In genomic region chr15:101236878-101237277, GRCm38 (mm10) we compare ENCODE assay signal across 9 mouse cellular contexts. TPM values are rescaled to one million over a fixed set of nuclear protein-coding genes. Genes with fewer than 3 reads are reported as not detected.
DNase-seq lines count a peak whose midpoint lies in the region; ATAC-seq and TF ChIP-seq lines count a peak whose summit lies in the region.
"Had no signal": no experiment of that assay in that cellular context is flagged by ENCODE, and none has a peak within 500 bp of the region (broad histone marks: within the 10 kb centered on the region; RNA-seq: fewer than 3 reads in every experiment).

No protein-coding gene starts in this region.

- DNase-seq in hindbrain, embryonic 10.5 days (ENCODE audit: low spot score) = peak; percentile 70
- DNase-seq in 416B (ENCODE audit: low read depth) = peak; percentile 73
- DNase-seq in Patski (ENCODE audit: low read depth, low spot score) = no peak
- DNase-seq in embryo, embryonic 9.5 days (ENCODE audit: extremely low spot score) = peak; percentile 78
- peak; percentile 80 for DNase-seq in kidney, postnatal 14 days
- DNase-seq in natural killer cell, adult 2 months (ENCODE audit: low spot score in 2 of 2) = peak; percentile 59 to 75

- WGBS in hindbrain, embryonic 10.5 days = 9% methylated on average over 3 of the region's 3 CpGs
- 7% methylated on average over 3 of the region's 3 CpGs for WGBS in hindbrain, embryonic 12.5 days

- in situ Hi-C loops in Patski (cut with MboI; ENCODE audit: low pct_unique_long_range_greater_than_20kb) = no loop called here

- TF ChIP-seq CTCF in Patski (IDR thresholded peaks at IDR 0.05) = peak; percentile 91

- H3K4me3 ChIP-seq in hindbrain, embryonic 10.5 days = no peak overlapping the region
- no peak overlapping the region for H3K4me3 ChIP-seq in hindbrain, embryonic 12.5 days
- H3K4me3 ChIP-seq: limb, embryonic 15.5 days had no signal

- peaks cover 44% of the 10 kb centered on the region for H3K27me3 ChIP-seq in hindbrain, embryonic 10.5 days (ENCODE audit: insufficient read depth, poor library complexity, severe bottlenecking)
- peaks cover 13% of the 10 kb centered on the region for H3K27me3 ChIP-seq in hindbrain, embryonic 12.5 days
- no peaks in the 10 kb centered on the region for H3K27me3 ChIP-seq in Patski
- H3K27me3 ChIP-seq: limb, embryonic 15.5 days had no signal

- H3K4me1 ChIP-seq in hindbrain, embryonic 10.5 days (replicated peaks) = peaks cover 48% of the 10 kb centered on the region
- H3K4me1 ChIP-seq in hindbrain, embryonic 12.5 days = peaks cover 25% of the 10 kb centered on the region

- H3K27ac ChIP-seq in hindbrain, embryonic 10.5 days = no peak overlapping the region
- H3K27ac ChIP-seq in hindbrain, embryonic 12.5 days = no peak overlapping the region
- H3K27ac ChIP-seq: limb, embryonic 15.5 days had no signal

- no peak for ATAC-seq in hindbrain, embryonic 12.5 days (ENCODE audit: low FRiP score)
- no peak for ATAC-seq in Patski
- ATAC-seq in frontal cortex, adult (ENCODE audit: low TSS enrichment) = no peak

- POLR2A ChIA-PET in Patski (lab: Charles Lee) = interaction anchor here (5.0 kb wide), 1 partner anchor 15 kb away, joined by 29 read pairs; no protein-coding TSS in a partner anchor

- H3K9me3 ChIP-seq in hindbrain, embryonic 10.5 days = no peaks in the 10 kb centered on the region
- no peaks in the 10 kb centered on the region for H3K9me3 ChIP-seq in hindbrain, embryonic 12.5 days (replicated peaks)
- H3K9me3 ChIP-seq: limb, embryonic 15.5 days had no signal

- no peak overlapping the region for H3K4me2 ChIP-seq in hindbrain, embryonic 12.5 days (replicated peaks)
- H3K4me2 ChIP-seq: limb, embryonic 15.5 days had no signal

- H3K9ac ChIP-seq in hindbrain, embryonic 12.5 days = no peak overlapping the region
- H3K9ac ChIP-seq: limb, embryonic 15.5 days had no signal

- CTCF ChIA-PET in Patski (lab: Charles Lee) = interaction anchor here (0.9 to 7.7 kb wide), 12 partner anchors 9 to 79 kb away, joined by 3 to 92 read pairs (median 4); partner anchors contain the start of gene Grasp

- peaks cover 6% of the 10 kb centered on the region; the same call in 1 of the 2 replicates for H3K36me3 ChIP-seq in hindbrain, embryonic 10.5 days
- H3K36me3 ChIP-seq in hindbrain, embryonic 12.5 days = no peaks in the 10 kb centered on the region

RNA-seq across cellular contexts. Expression of gene Grasp, which starts 12.9 kb away (rescaled TPM):
- polyA plus RNA-seq in hindbrain, embryonic 10.5 days (2016; fragmentation: Nextera tagmentation; extraction: Ambion mirVana) = 5.5 and 5.8 TPM in 2 replicates
- polyA plus RNA-seq in hindbrain, embryonic 12.5 days (2016; fragmentation: Nextera tagmentation; extraction: Ambion mirVana) = 4.8 and 8.2 TPM in 2 replicates
- polyA plus RNA-seq in Patski (2021) = 6.8 TPM

RNA-seq across cellular contexts. Expression of gene Nr4a1, which starts 17.2 kb away (rescaled TPM):
- polyA plus RNA-seq in hindbrain, embryonic 10.5 days (2016; fragmentation: Nextera tagmentation; extraction: Ambion mirVana) = 4.8 and 5.1 TPM in 2 replicates
- 4.4 and 5.5 TPM in 2 replicates for polyA plus RNA-seq in hindbrain, embryonic 12.5 days (2016; fragmentation: Nextera tagmentation; extraction: Ambion mirVana)
- polyA plus RNA-seq in Patski (2021) = 2.2 TPM

RNA-seq across cellular contexts. Expression of gene Atg101, which starts 47.2 kb away (rescaled TPM):
- polyA plus RNA-seq in hindbrain, embryonic 10.5 days (2016; fragmentation: Nextera tagmentation; extraction: Ambion mirVana) = 79.0 and 82.1 TPM in 2 replicates
- 62.0 and 66.5 TPM in 2 replicates for polyA plus RNA-seq in hindbrain, embryonic 12.5 days (2016; fragmentation: Nextera tagmentation; extraction: Ambion mirVana)
- 48.6 TPM for polyA plus RNA-seq in Patski (2021)

RNA-seq across cellular contexts. Expression of gene 6030408B16Rik, which starts 56.1 kb away (rescaled TPM):
- polyA plus RNA-seq in hindbrain, embryonic 10.5 days (2016; fragmentation: Nextera tagmentation; extraction: Ambion mirVana) = 0.27 and 0.39 TPM in 2 replicates
- 0.31 and 0.87 TPM in 2 replicates for polyA plus RNA-seq in hindbrain, embryonic 12.5 days (2016; fragmentation: Nextera tagmentation; extraction: Ambion mirVana)
- not detected for polyA plus RNA-seq in Patski (2021)
